Comparison of ENCODE assay signal across 30 mouse cellular contexts in genomic region chr11:5005528-5005927, GRCm38 (mm10). TPM values are rescaled to one million over a fixed set of nuclear protein-coding genes. Genes with fewer than 3 reads are reported as not detected.
DNase-seq lines count a peak whose midpoint lies in the region; ATAC-seq and TF ChIP-seq lines count a peak whose summit lies in the region.
"Had no signal": no experiment of that assay in that cellular context is flagged by ENCODE, and none has a peak within 500 bp of the region (broad histone marks: within the 10 kb centered on the region; RNA-seq: fewer than 3 reads in every experiment).

No protein-coding gene starts in this region.

- DNase-seq in liver, embryonic 11.5 days (ENCODE audit: low spot score) = no peak
- DNase-seq in liver = no peak
- DNase-seq in kidney, postnatal 25 days = no peak
- DNase-seq in spleen, postnatal 10 days (ENCODE audit: low spot score in 2 of 2) = no peak
- no peak for DNase-seq in urinary bladder, postnatal 36 days (ENCODE audit: low spot score in 2 of 2)
- DNase-seq: adrenal gland, adult 2 months; adrenal gland, postnatal 14 days; cerebellum, adult 11 months; cerebellum, adult 2 months; cerebellum, postnatal 10 days; cerebellum, postnatal 36 days; embryo, embryonic 11 days; gastrocnemius, postnatal 25 days; heart, adult 18-20 months; heart, postnatal 10 days; heart, postnatal 36 days had no signal

- no peaks in the 10 kb centered on the region for H3K27me3 ChIP-seq in liver, embryonic 11.5 days (replicated peaks; ENCODE audit: control insufficient read depth, insufficient read depth, low read length)
- H3K27me3 ChIP-seq in liver, embryonic 12.5 days (replicated peaks) = no peaks in the 10 kb centered on the region
- no peaks in the 10 kb centered on the region for H3K27me3 ChIP-seq in liver, embryonic 15.5 days
- H3K27me3 ChIP-seq in small intestine, adult 2 months (ENCODE audit: control insufficient read depth, insufficient read depth, low read length) = no peaks in the 10 kb centered on the region
- H3K27me3 ChIP-seq: CH12.LX; embryonic facial prominence, embryonic 13.5 days; forebrain, embryonic 12.5 days; forebrain, embryonic 15.5 days; heart, embryonic 12.5 days; heart, embryonic 15.5 days; hindbrain, embryonic 13.5 days had no signal

- no peak for TF ChIP-seq CTCF in small intestine, adult 2 months (IDR thresholded peaks at IDR 0.05; ENCODE audit: extremely low read depth, insufficient read length, insufficient replicate concordance, low read depth, low read length)

- H3K9me3 ChIP-seq in liver, embryonic 11.5 days (ENCODE audit: control insufficient read depth, low read length) = no peaks in the 10 kb centered on the region
- H3K9me3 ChIP-seq in liver, embryonic 12.5 days (replicated peaks) = no peaks in the 10 kb centered on the region
- no peaks in the 10 kb centered on the region for H3K9me3 ChIP-seq in liver, embryonic 15.5 days (replicated peaks)
- H3K9me3 ChIP-seq: embryonic facial prominence, embryonic 10.5 days; embryonic facial prominence, embryonic 13.5 days; forebrain, embryonic 12.5 days; forebrain, embryonic 15.5 days; G1E; heart, embryonic 12.5 days; heart, embryonic 15.5 days; hindbrain, embryonic 10.5 days; hindbrain, embryonic 13.5 days had no signal

- no peak overlapping the region for H3K4me3 ChIP-seq in liver, embryonic 11.5 days (ENCODE audit: low read depth, low read length)
- no peak overlapping the region for H3K4me3 ChIP-seq in liver, embryonic 12.5 days
- no peak overlapping the region for H3K4me3 ChIP-seq in liver, embryonic 15.5 days (replicated peaks)
- no peak overlapping the region for H3K4me3 ChIP-seq in small intestine, adult 2 months (ENCODE audit: low read depth, low read length)
- H3K4me3 ChIP-seq: embryonic facial prominence, embryonic 10.5 days; embryonic facial prominence, embryonic 13.5 days; erythroblast, embryonic 14.5 days; forebrain, embryonic 12.5 days; forebrain, embryonic 15.5 days; heart, embryonic 12.5 days; heart, embryonic 15.5 days; hindbrain, embryonic 10.5 days; hindbrain, embryonic 13.5 days had no signal

- no peak for ATAC-seq in liver, embryonic 11.5 days (replicated peaks; ENCODE audit: low FRiP score)
- no peak for ATAC-seq in liver, embryonic 12.5 days
- ATAC-seq in liver, embryonic 15.5 days (ENCODE audit: insufficient read depth) = no peak
- ATAC-seq: forebrain, embryonic 15.5 days had no signal

- WGBS in liver, embryonic 11.5 days = 93% methylated on average over 2 of the region's 2 CpGs
- WGBS in liver, embryonic 12.5 days (ENCODE audit: insufficient replicate concordance) = 93% methylated on average over 2 of the region's 2 CpGs
- WGBS in liver, embryonic 15.5 days (ENCODE audit: insufficient replicate concordance) = 81% methylated on average over 2 of the region's 2 CpGs
- 34% methylated on average over 2 of the region's 2 CpGs for WGBS in small intestine, adult 2 months

- H3K4me2 ChIP-seq in liver, embryonic 11.5 days = no peak overlapping the region
- peak overlapping the region; percentile 21; the same call in 1 of the 2 replicates for H3K4me2 ChIP-seq in liver, embryonic 12.5 days
- H3K4me2 ChIP-seq in liver, embryonic 15.5 days = 0 out of 2 replicates have a peak overlapping the region, but pooled peaks have one; percentile 5
- H3K4me2 ChIP-seq: embryonic facial prominence, embryonic 13.5 days; forebrain, embryonic 12.5 days; forebrain, embryonic 15.5 days; heart, embryonic 12.5 days; heart, embryonic 15.5 days; hindbrain, embryonic 13.5 days had no signal

- peaks cover 6% of the 10 kb centered on the region; the same call in 1 of the 2 replicates for H3K36me3 ChIP-seq in liver, embryonic 11.5 days (ENCODE audit: control insufficient read depth, insufficient read depth, low read length)
- peaks cover 63% of the 10 kb centered on the region for H3K36me3 ChIP-seq in liver, embryonic 12.5 days
- H3K36me3 ChIP-seq in liver, embryonic 15.5 days (replicated peaks) = peaks cover 23% of the 10 kb centered on the region
- peaks cover 22% of the 10 kb centered on the region for H3K36me3 ChIP-seq in small intestine, adult 2 months (ENCODE audit: control insufficient read depth, insufficient read depth, low read length)

- TF ChIP-seq POLR2A in small intestine, adult 2 months (IDR thresholded peaks at IDR 0.05; ENCODE audit: low read depth, low read length) = no peak

- peak overlapping the region; percentile 61 for H3K27ac ChIP-seq in liver, embryonic 11.5 days (ENCODE audit: low read depth, low read length)
- peak overlapping the region; percentile 96 for H3K27ac ChIP-seq in liver, embryonic 12.5 days
- H3K27ac ChIP-seq in liver, embryonic 15.5 days (replicated peaks) = peak overlapping the region; percentile 80
- H3K27ac ChIP-seq in small intestine, adult 2 months (ENCODE audit: insufficient read depth, low read depth, low read length) = peak overlapping the region; percentile 73
- H3K27ac ChIP-seq: embryonic facial prominence, embryonic 10.5 days; embryonic facial prominence, embryonic 13.5 days; forebrain, embryonic 12.5 days; forebrain, embryonic 15.5 days; heart, embryonic 15.5 days; hindbrain, embryonic 10.5 days; hindbrain, embryonic 13.5 days had no signal

- peaks cover 50% of the 10 kb centered on the region for H3K4me1 ChIP-seq in liver, embryonic 11.5 days (replicated peaks; ENCODE audit: control insufficient read depth, insufficient read depth, low read length)
- peaks cover 97% of the 10 kb centered on the region for H3K4me1 ChIP-seq in liver, embryonic 12.5 days
- H3K4me1 ChIP-seq in liver, embryonic 15.5 days (replicated peaks) = peaks cover 88% of the 10 kb centered on the region
- H3K4me1 ChIP-seq in small intestine, adult 2 months (ENCODE audit: control insufficient read depth, insufficient read depth, insufficient read length, low read length) = peaks cover 3% of the 10 kb centered on the region; the same call in 1 of the 2 replicates
- H3K4me1 ChIP-seq: embryonic facial prominence, embryonic 10.5 days; embryonic facial prominence, embryonic 13.5 days; forebrain, embryonic 12.5 days; forebrain, embryonic 15.5 days; heart, embryonic 15.5 days; hindbrain, embryonic 10.5 days; hindbrain, embryonic 13.5 days had no signal

- peak overlapping the region; percentile 23; the same call in 1 of the 2 replicates for H3K9ac ChIP-seq in liver, embryonic 11.5 days (ENCODE audit: low read depth, low read length)
- H3K9ac ChIP-seq in liver, embryonic 12.5 days = peak overlapping the region; percentile 52
- 0 out of 2 replicates have a peak overlapping the region, but pooled peaks have one; percentile 10 for H3K9ac ChIP-seq in liver, embryonic 15.5 days
- H3K9ac ChIP-seq: embryonic facial prominence, embryonic 13.5 days; forebrain, embryonic 12.5 days; forebrain, embryonic 15.5 days; heart, embryonic 12.5 days; heart, embryonic 15.5 days; hindbrain, embryonic 13.5 days had no signal

RNA-seq across cellular contexts. Expression of gene Ap1b1, which starts 18.9 kb away (rescaled TPM):
- 126 and 139 TPM in 2 replicates for polyA plus RNA-seq in liver, embryonic 11.5 days (2014; fragmentation: Nextera tagmentation; extraction: Ambion mirVana)
- polyA plus RNA-seq in liver, embryonic 12.5 days (2016; fragmentation: Nextera tagmentation; extraction: Ambion mirVana) = 110 TPM in 2 replicates
- 76.7 and 81.9 TPM in 2 replicates for polyA plus RNA-seq in liver, embryonic 15.5 days (2015; fragmentation: Nextera tagmentation; extraction: Ambion mirVana)
- polyA plus RNA-seq in small intestine, adult 2 months (2012; rRNA removed) = 55.8 and 96.1 TPM in 2 replicates

RNA-seq across cellular contexts. Expression of gene Rasl10a, which starts 52.4 kb away (rescaled TPM):
- 0.75 and 1.3 TPM in 2 replicates for polyA plus RNA-seq in liver, embryonic 11.5 days (2014; fragmentation: Nextera tagmentation; extraction: Ambion mirVana)
- 0.77 and 1.1 TPM in 2 replicates for polyA plus RNA-seq in liver, embryonic 12.5 days (2016; fragmentation: Nextera tagmentation; extraction: Ambion mirVana)
- polyA plus RNA-seq in liver, embryonic 15.5 days (2015; fragmentation: Nextera tagmentation; extraction: Ambion mirVana) = 0.25 and 0.33 TPM in 2 replicates
- polyA plus RNA-seq in small intestine, adult 2 months (2012; rRNA removed) = 0.53 and 1.2 TPM in 2 replicates
- polyA plus RNA-seq: erythroblast, embryonic 14.5 days had no signal

RNA-seq across cellular contexts. Expression of gene Nefh, which starts 57.7 kb away (rescaled TPM):
- polyA plus RNA-seq in liver, embryonic 11.5 days (2014; fragmentation: Nextera tagmentation; extraction: Ambion mirVana) = 0.90 and 1.1 TPM in 2 replicates
- 0.66 and 0.73 TPM in 2 replicates for polyA plus RNA-seq in liver, embryonic 12.5 days (2016; fragmentation: Nextera tagmentation; extraction: Ambion mirVana)
- polyA plus RNA-seq in liver, embryonic 15.5 days (2015; fragmentation: Nextera tagmentation; extraction: Ambion mirVana) = 0.07 and 0.10 TPM in 2 replicates
- polyA plus RNA-seq in small intestine, adult 2 months (2012; rRNA removed) = 0.19 and 0.27 TPM in 2 replicates

RNA-seq across cellular contexts. Expression of gene Gas2l1, which starts 59.6 kb away (rescaled TPM):
- 41.9 and 46.5 TPM in 2 replicates for polyA plus RNA-seq in liver, embryonic 11.5 days (2014; fragmentation: Nextera tagmentation; extraction: Ambion mirVana)
- polyA plus RNA-seq in liver, embryonic 12.5 days (2016; fragmentation: Nextera tagmentation; extraction: Ambion mirVana) = 35.2 and 37.5 TPM in 2 replicates
- polyA plus RNA-seq in liver, embryonic 15.5 days (2015; fragmentation: Nextera tagmentation; extraction: Ambion mirVana) = 12.1 and 16.8 TPM in 2 replicates
- 46.7 and 123 TPM in 2 replicates for polyA plus RNA-seq in small intestine, adult 2 months (2012; rRNA removed)
